Mouse (Mus musculus) spleen, adult 2 months (tissue): ENCODE results near the gene Slco2b1. TPM values are rescaled to one million over a fixed set of nuclear protein-coding genes. Genes with fewer than 3 reads are reported as not detected.
"Not testable (repeated sequence)": the region's sequence is repeated elsewhere in the genome, so short reads cannot be mapped to it uniquely, and the experiment has no call there.

ENCODE experiments used
- DNase-seq, 2 experiments: peaks; one replicate each; pipeline versions ENCODE4 v3.0.0 to v3.0.0-alpha.2; 2012 to 2021; ENCODE audit warnings: low spot score in 2 of 2, low read depth in 1 of 2
- H3K27ac ChIP-seq: fragments of 200-500 bp; 2 replicates; pipeline ENCODE4 v1.5.1; 2012; ENCODE audit warnings: low read length, inconsistent platforms; ENCODE audit not compliant: insufficient read depth
- H3K27me3 ChIP-seq: fragments of 200-500 bp; 2 replicates; pipeline ENCODE4 v1.6.1; 2012; ENCODE audit warnings: mild to moderate bottlenecking, moderate library complexity, low read length, inconsistent platforms; ENCODE audit not compliant: control insufficient read depth, insufficient read depth
- H3K36me3 ChIP-seq: fragments of 200-500 bp; 2 replicates; pipeline ENCODE4 v1.6.1; 2012; ENCODE audit warnings: mild to moderate bottlenecking, low read length, inconsistent platforms; ENCODE audit not compliant: control insufficient read depth, insufficient read depth
- H3K4me1 ChIP-seq: fragments of 200-500 bp; 2 replicates; pipeline ENCODE4 v1.6.1; 2011; ENCODE audit warnings: inconsistent platforms; ENCODE audit not compliant: control insufficient read depth, insufficient read depth, insufficient read length
- H3K4me3 ChIP-seq: fragments of 200-500 bp; 2 replicates; pipeline ENCODE4 v1.5.1; 2011; ENCODE audit warnings: mild to moderate bottlenecking, inconsistent platforms; ENCODE audit not compliant: insufficient read depth, insufficient read length; ENCODE audit errors: extremely low read depth
- CTCF ChIP-seq: fragments of 200-500 bp; IDR thresholded peaks from 2 replicates; pipeline ENCODE4 v1.5.1; 2011; ENCODE audit warnings: mild to moderate bottlenecking, inconsistent platforms; ENCODE audit not compliant: insufficient read depth, insufficient read length, insufficient replicate concordance; ENCODE audit errors: extremely low read depth
- POLR2A ChIP-seq: fragments of 200-500 bp; IDR thresholded peaks from 2 replicates; pipeline ENCODE4 v1.6.1; 2011; ENCODE audit warnings: low read depth, low read length, inconsistent platforms
- WGBS: fragments of 180-500 bp; shearing (Covaris S2); methylation state at CpG from one replicate; pipeline ENCODE4 v1.1.7; 2018; 5-methylcytosine and 5-hydroxymethylcytosine counted together
- polyA plus RNA-seq: library from polyadenylated mRNA; depleted of rRNA; stranded (reverse); fragments of >200 nt; gene quantifications from 2 replicates; pipeline ENCODE4 v1.2.3, GENCODE M21; 2012; rRNA removed

The Slco2b1 gene
- polyA plus RNA-seq: 39.1 and 45.7 TPM in 2 replicates

DNA sequence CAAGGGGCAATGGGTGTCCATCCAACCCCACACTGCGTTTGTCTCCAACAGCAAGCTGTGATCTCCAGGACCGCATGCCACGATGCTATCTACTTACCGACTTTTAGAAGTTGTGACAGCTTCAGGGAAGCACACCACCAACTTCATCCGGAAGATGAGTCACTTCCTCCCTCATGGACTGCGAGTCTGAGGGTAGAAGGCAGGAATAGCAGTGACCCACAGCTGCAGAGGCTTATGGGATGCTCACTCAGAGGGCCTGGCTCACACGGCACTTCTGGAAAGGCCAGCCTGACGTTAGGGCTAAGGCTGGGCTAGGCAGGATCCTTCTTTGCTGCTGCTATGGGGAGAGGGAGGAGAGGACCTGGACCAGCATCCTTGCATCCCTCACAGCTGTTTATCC lies at the start of gene Slco2b1:
TSS of gene Slco2b1 (minus strand) at position 175 of the 400 bp plus-strand sequence.
- H3K4me3 ChIP-seq: no peak within 1 kb of the TSS
- H3K27me3 ChIP-seq: no peaks in the 10 kb centered on the region
- WGBS: 47% methylated on average over 8 of the region's 8 CpGs
- no peaks in the 10 kb centered on the region for H3K4me1 ChIP-seq
- H3K36me3 ChIP-seq: no peaks in the 10 kb centered on the region
- TF ChIP-seq POLR2A (no peak), CTCF (no peak)
- no peak within 1 kb of the TSS for H3K27ac ChIP-seq
- no peak for DNase-seq

DNA sequence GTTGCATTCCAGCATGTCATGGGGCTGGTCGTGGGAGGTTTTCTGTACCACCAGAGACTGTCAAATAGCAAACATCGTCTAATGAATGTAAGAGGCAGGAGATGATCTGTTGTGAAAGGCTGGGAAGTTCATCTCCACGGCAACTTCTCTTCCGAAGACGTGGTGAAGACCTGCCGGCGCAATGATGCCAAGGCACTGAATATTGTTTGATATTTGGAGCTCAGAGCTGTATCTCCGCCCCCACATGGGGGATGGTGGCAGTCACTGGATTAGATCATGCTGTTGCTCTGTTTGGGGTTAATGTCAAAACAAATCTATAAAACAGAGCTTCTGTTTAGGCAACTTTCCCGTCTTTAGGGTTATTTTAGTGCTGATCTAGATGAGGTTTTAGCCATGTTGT lies 28.1 kb upstream of the Slco2b1 start:
- H3K4me1 ChIP-seq: no peaks in the 10 kb centered on the region
- no peaks in the 10 kb centered on the region; the same call in none of the 2 replicates for H3K27me3 ChIP-seq
- H3K4me3 ChIP-seq: no peak overlapping the region
- no peak for TF ChIP-seq CTCF
- no peak for TF ChIP-seq POLR2A
- no peaks in the 10 kb centered on the region for H3K36me3 ChIP-seq
- WGBS: 77% methylated on average over 9 of the region's 9 CpGs
- no peak overlapping the region for H3K27ac ChIP-seq
- DNase-seq: no peak

DNA sequence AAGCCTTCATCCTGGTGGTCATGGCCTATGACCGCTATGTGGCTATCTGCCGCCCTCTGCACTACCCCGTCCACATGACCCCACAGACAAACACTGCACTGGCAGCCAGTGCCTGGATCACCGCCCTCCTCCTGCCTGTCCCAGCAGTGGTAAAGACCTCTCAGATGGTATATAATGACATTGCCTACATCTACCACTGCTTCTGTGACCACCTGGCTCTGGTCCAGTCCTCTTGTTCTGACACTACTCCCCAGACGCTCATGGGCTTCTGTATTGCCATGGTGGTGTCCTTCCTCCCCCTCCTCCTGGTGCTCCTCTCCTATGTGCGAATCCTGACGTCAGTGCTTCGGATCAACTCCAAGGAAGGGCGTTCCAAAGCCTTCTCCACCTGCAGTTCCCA lies 24.4 kb upstream of the Slco2b1 start:
- not testable (repeated sequence) for DNase-seq, H3K36me3 ChIP-seq, H3K4me3 ChIP-seq, H3K27me3 ChIP-seq, H3K4me1 ChIP-seq, H3K27ac ChIP-seq
- 92% methylated on average over 9 of the region's 9 CpGs for WGBS

GRCm38 (mm10) chr7:99734612-99735011 lies 23.5 kb upstream of the Slco2b1 start:
- TF ChIP-seq POLR2A (no peak), CTCF (no peak)
- DNase-seq: no peak
- WGBS: 75% methylated on average over 2 of the region's 2 CpGs

GRCm38 (mm10) chr7:99729973-99730372 lies 18.8 kb upstream of the Slco2b1 start, which contains the start of gene Olfr520:
Gene Olfr520, plus strand, starts transcription at chr7:99730273.
- Histone ChIP-seq H3K36me3 (no peaks in the 10 kb centered on the region), H3K4me3 (no peak within 1 kb of the TSS), H3K27ac (no peak within 1 kb of the TSS), H3K4me1 (no peaks in the 10 kb centered on the region), H3K27me3 (no peaks in the 10 kb centered on the region)
- 92% methylated on average over 2 of the region's 2 CpGs for WGBS
- DNase-seq: no peak
- no peak for TF ChIP-seq POLR2A
- TF ChIP-seq CTCF: no peak

More at GRCm38 (mm10) chr7:99734612-99735011, 23.5 kb upstream of the Slco2b1 start:
- no peak overlapping the region for H3K27ac ChIP-seq
- no peaks in the 10 kb centered on the region for H3K4me1 ChIP-seq
- no peaks in the 10 kb centered on the region; the same call in 1 of the 2 replicates for H3K27me3 ChIP-seq
- H3K4me3 ChIP-seq: no peak overlapping the region
- no peaks in the 10 kb centered on the region for H3K36me3 ChIP-seq

GRCm38 (mm10) chr7:99716536-99716935 lies 5.4 kb upstream of the Slco2b1 start:
- TF ChIP-seq CTCF: no peak
- TF ChIP-seq POLR2A: no peak
- Histone ChIP-seq H3K27ac (no peak overlapping the region), H3K4me3 (no peak overlapping the region), H3K4me1 (no peaks in the 10 kb centered on the region), H3K27me3 (no peaks in the 10 kb centered on the region), H3K36me3 (no peaks in the 10 kb centered on the region)
- DNase-seq: no peak
- 75% methylated on average over 2 of the region's 2 CpGs for WGBS

- Histone ChIP-seq H3K4me3 (no peak overlapping the region), H3K36me3 (no peaks in the 10 kb centered on the region), H3K4me1 (no peaks in the 10 kb centered on the region), H3K27me3 (no peaks in the 10 kb centered on the region), H3K27ac (no peak overlapping the region)
- WGBS: 94% methylated on average over 4 of the region's 4 CpGs
- no peak for DNase-seq
- TF ChIP-seq POLR2A: no peak
- TF ChIP-seq CTCF: no peak
These were observed 1.3 kb upstream of the Slco2b1 start for GRCm38 (mm10) chr7:99712431-99712830.
